Mouse (Mus musculus) CD8-positive naive resting alpha-beta T cell, adult 2 months (primary cell): ENCODE measurements around the gene Ankrd13b.
A peak's percentile ranks its signal among the peaks of the same experiment; 100 is the strongest.

Experiments used
- DNase-seq, 2 experiments: peaks; one replicate each; pipeline ENCODE4 v3.0.0; 2022; ENCODE audit warnings: low read depth in 2 of 2, low spot score in 2 of 2

The Ankrd13b gene

GRCm38 (mm10) chr11:77463101-77463445 lies 26.4 kb downstream of the Ankrd13b start:
- no peak for DNase-seq

GRCm38 (mm10) chr11:77462283-77463100 lies 27.0 kb downstream of the Ankrd13b start, which contains the start of gene Coro6:
Gene Coro6, plus strand, starts transcription at chr11:77462411.
- no peak for DNase-seq

GRCm38 (mm10) chr11:77461856-77462255 lies 27.6 kb downstream of the Ankrd13b start:
- DNase-seq, result no peak

- no peak for DNase-seq
Measured at GRCm38 (mm10) chr11:77456866-77457265, 32.6 kb downstream of the Ankrd13b start.

- no peak for DNase-seq
Measured at GRCm38 (mm10) chr11:77455770-77456510, 33.5 kb downstream of the Ankrd13b start.

GRCm38 (mm10) chr11:77453388-77453787 lies 36.1 kb downstream of the Ankrd13b start:
- no peak for DNase-seq

- DNase-seq, result no peak
Measured at GRCm38 (mm10) chr11:77451670-77452069, 37.8 kb downstream of the Ankrd13b start.

GRCm38 (mm10) chr11:77449224-77449623 lies 40.3 kb downstream of the Ankrd13b start:
- no peak for DNase-seq

GRCm38 (mm10) chr11:77446628-77447041 lies 42.8 kb downstream of the Ankrd13b start:
- peak; percentile 28 to 50 for DNase-seq

GRCm38 (mm10) chr11:77444939-77445338 lies 44.5 kb downstream of the Ankrd13b start:
- DNase-seq, result no peak

- DNase-seq, result no peak
Measured at GRCm38 (mm10) chr11:77442186-77443170, 47.0 kb downstream of the Ankrd13b start.

GRCm38 (mm10) chr11:77441020-77441419 lies 48.5 kb downstream of the Ankrd13b start:
- DNase-seq, result no peak

- DNase-seq, result no peak
Measured at GRCm38 (mm10) chr11:77440081-77440480, 49.4 kb downstream of the Ankrd13b start.

- DNase-seq, result no peak
Measured at GRCm38 (mm10) chr11:77437026-77437425, 52.5 kb downstream of the Ankrd13b start.

GRCm38 (mm10) chr11:77428446-77428845 lies 61.0 kb downstream of the Ankrd13b start:
- DNase-seq, result no peak

- DNase-seq, result no peak
Measured at GRCm38 (mm10) chr11:77423175-77423859, 66.2 kb downstream of the Ankrd13b start.
